Mouse (Mus musculus) heart, embryonic 11.5 days (tissue): ENCODE results near the gene Pde4dip. TPM values are rescaled to one million over a fixed set of nuclear protein-coding genes. Genes with fewer than 3 reads are reported as not detected.

ENCODE experiments used
- ATAC-seq: fragments of 200-750 bp; cut with Nextera tagmentation; replicated peaks from 2 replicates; pipeline ENCODE4 v1.8.0; 2017; ENCODE audit warnings: moderate library complexity; ENCODE audit not compliant: insufficient number of reproducible peaks, low FRiP score, low TSS enrichment
- H3K27ac ChIP-seq: fragments of 300-500 bp; sonication (generic); 2 replicates; pipeline ENCODE4 v1.5.1; 2014; ENCODE audit warnings: mild to moderate bottlenecking, low read depth, low read length
- H3K27me3 ChIP-seq: fragments of 300-500 bp; sonication (generic); 2 replicates; pipeline ENCODE4 v1.6.1; 2014; ENCODE audit warnings: mild to moderate bottlenecking, low read length, mixed read lengths; ENCODE audit not compliant: control insufficient read depth, insufficient read depth
- H3K36me3 ChIP-seq: fragments of 300-500 bp; sonication (generic); 2 replicates; pipeline ENCODE4 v1.6.1; 2014; ENCODE audit warnings: mild to moderate bottlenecking, low read length, moderate library complexity, mixed read lengths; ENCODE audit not compliant: control insufficient read depth, insufficient read depth
- H3K4me1 ChIP-seq: fragments of 300-500 bp; sonication (generic); 2 replicates; pipeline ENCODE4 v1.6.1; 2014; ENCODE audit warnings: low read length; ENCODE audit not compliant: control insufficient read depth, insufficient read depth
- H3K4me2 ChIP-seq: fragments of 300-500 bp; sonication (generic); 2 replicates; pipeline ENCODE4 v1.6.1; 2014; ENCODE audit warnings: mild to moderate bottlenecking, moderate library complexity
- H3K4me3 ChIP-seq: fragments of 300-500 bp; sonication (generic); 2 replicates; pipeline ENCODE4 v1.5.1; 2014; ENCODE audit warnings: low read depth, low read length
- H3K9ac ChIP-seq: fragments of 300-500 bp; sonication (generic); 2 replicates; pipeline ENCODE4 v1.6.1; 2014; ENCODE audit warnings: mild to moderate bottlenecking, low read depth, low read length, moderate library complexity
- H3K9me3 ChIP-seq: fragments of 300-500 bp; sonication (generic); replicated peaks from 2 replicates; pipeline ENCODE4 v1.6.1; 2016; ENCODE audit warnings: low read length; ENCODE audit not compliant: control insufficient read depth
- WGBS: fragments of 180-500 bp; shearing (Covaris S2); extraction: QIAGEN DNeasy Blood & Tissue Kit; methylation state at CpG from one replicate; pipeline ENCODE4 v1.1.7; 2014; ENCODE audit not compliant: insufficient replicate concordance; 5-methylcytosine and 5-hydroxymethylcytosine counted together
- polyA plus RNA-seq: library from polyadenylated mRNA; unstranded; fragments of >200 nt; fragmentation: Nextera tagmentation; extraction: Ambion mirVana; gene quantifications from 2 replicates; pipeline ENCODE4 v1.2.1, GENCODE M21; 2014

Gene Pde4dip
- polyA plus RNA-seq, 1 experiment from 2014 or later = 69.8 TPM

- peaks cover 13% of the 10 kb centered on the region for H3K4me1 ChIP-seq
- no peak overlapping the region for H3K4me3 ChIP-seq
- no peak for ATAC-seq
- H3K4me2 ChIP-seq = no peak overlapping the region
- peaks cover 6% of the 10 kb centered on the region; the same call in 1 of the 2 replicates for H3K27me3 ChIP-seq
- 65% methylated on average over 7 of the region's 7 CpGs for WGBS
- no peak overlapping the region for H3K27ac ChIP-seq
- H3K9me3 ChIP-seq = no peaks in the 10 kb centered on the region
- H3K9ac ChIP-seq = no peak overlapping the region
- no peaks in the 10 kb centered on the region for H3K36me3 ChIP-seq
Measured at GRCm38 (mm10) chr3:97931310-97931885, 42.9 kb upstream of the Pde4dip start.

GRCm38 (mm10) chr3:97930787-97931158, 42.3 kb upstream of the Pde4dip start:
- H3K4me1 ChIP-seq = peaks cover 13% of the 10 kb centered on the region
- no peaks in the 10 kb centered on the region for H3K36me3 ChIP-seq
- H3K9me3 ChIP-seq = no peaks in the 10 kb centered on the region
- no peak overlapping the region for H3K4me2 ChIP-seq
- H3K9ac ChIP-seq = no peak overlapping the region
- H3K4me3 ChIP-seq = no peak overlapping the region
- no peak for ATAC-seq
- peaks cover 6% of the 10 kb centered on the region; the same call in 1 of the 2 replicates for H3K27me3 ChIP-seq
- 60% methylated on average over 8 of the region's 8 CpGs for WGBS
- H3K27ac ChIP-seq = no peak overlapping the region

GRCm38 (mm10) chr3:97930141-97930786, 41.8 kb upstream of the Pde4dip start:
- H3K9ac ChIP-seq = no peak overlapping the region
- no peaks in the 10 kb centered on the region for H3K36me3 ChIP-seq
- no peak overlapping the region for H3K27ac ChIP-seq
- WGBS = 45% methylated on average over 12 of the region's 12 CpGs
- H3K4me3 ChIP-seq = no peak overlapping the region
- no peaks in the 10 kb centered on the region for H3K9me3 ChIP-seq
- H3K4me1 ChIP-seq = peaks cover 13% of the 10 kb centered on the region
- no peak for ATAC-seq
- H3K4me2 ChIP-seq = no peak overlapping the region
- H3K27me3 ChIP-seq = peaks cover 6% of the 10 kb centered on the region; the same call in 1 of the 2 replicates

- Histone ChIP-seq H3K27me3 (peaks cover 6% of the 10 kb centered on the region; the same call in 1 of the 2 replicates), H3K4me3 (no peak overlapping the region), H3K27ac (no peak overlapping the region), H3K36me3 (no peaks in the 10 kb centered on the region), H3K4me2 (no peak overlapping the region), H3K9ac (no peak overlapping the region), H3K4me1 (peaks cover 13% of the 10 kb centered on the region), H3K9me3 (no peaks in the 10 kb centered on the region)
- ATAC-seq = no peak
- 58% methylated on average over 9 of the region's 9 CpGs for WGBS
Measured at GRCm38 (mm10) chr3:97928968-97929858, 40.7 kb upstream of the Pde4dip start.

- Histone ChIP-seq H3K36me3 (no peaks in the 10 kb centered on the region; the same call in 1 of the 2 replicates), H3K27me3 (peaks cover 3% of the 10 kb centered on the region; the same call in 1 of the 2 replicates), H3K27ac (no peak overlapping the region), H3K4me3 (no peak overlapping the region), H3K9me3 (no peaks in the 10 kb centered on the region), H3K4me2 (no peak overlapping the region), H3K4me1 (peaks cover 5% of the 10 kb centered on the region), H3K9ac (no peak overlapping the region)
- 63% methylated on average over 4 of the region's 4 CpGs for WGBS
- no peak for ATAC-seq
Measured at GRCm38 (mm10) chr3:97927322-97927721, 38.8 kb upstream of the Pde4dip start.

- H3K4me3 ChIP-seq = no peak overlapping the region
- H3K36me3 ChIP-seq = peaks cover 2% of the 10 kb centered on the region
- H3K27me3 ChIP-seq = no peaks in the 10 kb centered on the region
- H3K4me2 ChIP-seq = no peak overlapping the region
- no peak overlapping the region for H3K9ac ChIP-seq
- no peak overlapping the region for H3K27ac ChIP-seq
- ATAC-seq = no peak
- no peaks in the 10 kb centered on the region; the same call in 1 of the 2 replicates for H3K4me1 ChIP-seq
- no peaks in the 10 kb centered on the region for H3K9me3 ChIP-seq
- 80% methylated on average over 2 of the region's 2 CpGs for WGBS
Measured at GRCm38 (mm10) chr3:97925246-97925645, 36.7 kb upstream of the Pde4dip start.

- H3K36me3 ChIP-seq = peaks cover 10% of the 10 kb centered on the region
Measured at GRCm38 (mm10) chr3:97918885-97919550, 30.5 kb upstream of the Pde4dip start.

GRCm38 (mm10) chr3:97915081-97915480, 26.6 kb upstream of the Pde4dip start:
- Histone ChIP-seq H3K9me3 (no peaks in the 10 kb centered on the region), H3K27ac (no peak overlapping the region), H3K36me3 (peaks cover 12% of the 10 kb centered on the region), H3K4me2 (no peak overlapping the region), H3K4me1 (no peaks in the 10 kb centered on the region), H3K27me3 (no peaks in the 10 kb centered on the region), H3K4me3 (no peak overlapping the region), H3K9ac (no peak overlapping the region)
- 82% methylated on average over 4 of the region's 4 CpGs for WGBS
- no peak for ATAC-seq

More at GRCm38 (mm10) chr3:97918885-97919550, 30.5 kb upstream of the Pde4dip start:
- H3K4me2 ChIP-seq = no peak overlapping the region
- no peak overlapping the region for H3K9ac ChIP-seq
- no peak for ATAC-seq
- no peaks in the 10 kb centered on the region for H3K4me1 ChIP-seq
- H3K4me3 ChIP-seq = no peak overlapping the region
- no peak overlapping the region for H3K27ac ChIP-seq
- WGBS = 95% methylated on average over 10 of the region's 10 CpGs
- H3K27me3 ChIP-seq = no peaks in the 10 kb centered on the region
- H3K9me3 ChIP-seq = no peaks in the 10 kb centered on the region
